Mouse (Mus musculus): ENCODE measurements around the gene Usp47.

Usp47 gene

DNA sequence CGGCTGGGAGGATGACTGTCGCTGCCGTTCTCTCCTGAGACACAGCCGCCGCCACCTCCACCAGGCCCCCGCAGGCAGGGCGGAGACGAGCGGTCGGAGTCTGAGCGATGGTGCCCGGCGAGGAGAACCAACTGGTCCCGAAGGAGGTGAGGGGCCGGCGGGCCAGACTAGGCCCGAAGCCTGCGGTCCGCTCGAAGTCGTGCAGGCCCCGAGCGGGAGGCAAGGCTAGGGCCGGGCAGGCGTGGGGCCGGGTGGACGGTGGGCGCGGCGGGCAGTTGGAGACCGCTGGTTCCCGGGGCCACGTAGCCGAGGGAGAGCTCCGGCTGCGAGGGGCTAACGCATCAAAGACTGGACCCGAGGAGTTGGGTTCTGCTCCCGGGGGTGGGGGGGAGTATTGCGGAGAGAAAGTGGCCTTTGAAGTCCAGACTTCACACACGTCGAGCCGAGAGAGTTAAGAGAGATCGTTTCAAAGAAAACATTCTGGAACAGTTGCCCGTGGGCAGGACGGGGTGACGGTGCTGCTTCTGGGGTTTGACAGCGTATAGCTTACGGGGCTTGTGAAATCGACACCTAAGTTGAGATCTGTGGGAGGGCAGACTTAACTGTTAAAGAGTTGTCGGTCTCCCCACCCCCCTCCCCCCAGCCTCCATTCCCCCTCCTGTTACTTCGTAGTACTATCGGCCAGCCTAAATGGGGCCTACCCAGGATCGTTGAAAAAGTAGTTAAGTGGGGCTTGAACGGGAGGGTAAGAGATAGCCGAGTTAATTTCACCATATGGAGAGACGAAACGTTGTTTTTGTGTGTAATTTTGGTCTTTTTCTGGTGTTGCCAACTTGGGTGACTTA is 519 bp downstream of the Usp47 start:
- TF ChIP-seq CTCF (conservative IDR thresholded peaks at IDR 0.05; ENCODE audit: low read length) (no peak), POU5F1 (IDR thresholded peaks at IDR 0.05; ENCODE audit: borderline replicate concordance, low read length) (no peak), NANOG (IDR thresholded peaks at IDR 0.05; ENCODE audit: borderline replicate concordance, low read length) (no peak)
- Histone ChIP-seq H3K4me3 (replicated peaks; ENCODE audit: low read length) (peak overlapping the region; percentile 87), H3K9me3 (ENCODE audit: low read length) (no peaks in the 10 kb centered on the region), H3K36me3 (ENCODE audit: insufficient read depth, low read length) (no peaks in the 10 kb centered on the region), H3K4me1 (replicated peaks; ENCODE audit: low read depth, low read length) (peaks cover 12% of the 10 kb centered on the region), H3K27me3 (ENCODE audit: insufficient read depth, low read length) (peaks cover 9% of the 10 kb centered on the region; the same call in 1 of the 2 replicates)

DNA sequence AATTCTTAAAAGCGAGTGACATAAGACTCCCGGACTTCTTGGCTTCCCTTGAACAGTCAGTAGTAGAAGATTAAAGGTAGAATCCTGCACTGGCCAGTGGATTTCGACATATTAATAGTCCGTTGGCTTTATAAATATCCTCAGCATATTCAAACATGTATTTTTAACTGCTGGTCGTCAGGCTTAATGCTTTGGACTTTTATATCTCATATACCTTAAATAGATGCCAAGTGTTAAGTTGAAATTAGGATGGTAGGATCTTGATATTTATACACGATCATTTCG is 1.1 kb downstream of the Usp47 start:
- no peaks in the 10 kb centered on the region for H3K36me3 ChIP-seq (ENCODE audit: insufficient read depth, low read length)
- H3K4me1 ChIP-seq (replicated peaks; ENCODE audit: low read depth, low read length) = peaks cover 12% of the 10 kb centered on the region
- peak overlapping the region; percentile 87; the same call in 1 of the 2 replicates for H3K4me3 ChIP-seq (replicated peaks; ENCODE audit: low read length)
- no peak for TF ChIP-seq CTCF (conservative IDR thresholded peaks at IDR 0.05; ENCODE audit: low read length)
- no peak for TF ChIP-seq NANOG (IDR thresholded peaks at IDR 0.05; ENCODE audit: borderline replicate concordance, low read length)
- TF ChIP-seq POU5F1 (IDR thresholded peaks at IDR 0.05; ENCODE audit: borderline replicate concordance, low read length) = no peak
- H3K9me3 ChIP-seq (ENCODE audit: low read length) = no peaks in the 10 kb centered on the region
- peaks cover 9% of the 10 kb centered on the region; the same call in 1 of the 2 replicates for H3K27me3 ChIP-seq (ENCODE audit: insufficient read depth, low read length)

DNA sequence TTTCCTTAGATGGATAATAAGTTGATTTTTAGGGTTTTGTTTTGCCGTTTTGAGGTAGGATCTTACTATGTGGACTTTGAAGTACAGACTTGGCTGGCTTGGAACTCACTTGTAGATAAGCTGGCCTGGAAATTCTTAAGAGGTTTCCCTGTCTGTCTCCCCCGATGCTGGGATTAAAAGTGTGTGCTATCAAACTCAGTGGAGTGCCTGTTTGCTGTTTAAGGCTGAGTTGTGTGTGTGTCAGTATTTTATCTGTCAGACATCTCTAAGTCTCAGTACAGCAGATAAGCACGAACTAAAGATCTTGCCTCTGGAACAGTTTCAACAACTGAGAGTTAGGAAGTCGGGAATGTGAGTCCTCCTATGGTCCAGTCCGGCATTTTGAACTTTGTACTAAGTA is 1.6 kb downstream of the Usp47 start:
- peaks cover 12% of the 10 kb centered on the region for H3K4me1 ChIP-seq (replicated peaks; ENCODE audit: low read depth, low read length)
- TF ChIP-seq NANOG (IDR thresholded peaks at IDR 0.05; ENCODE audit: borderline replicate concordance, low read length) = no peak
- no peak for TF ChIP-seq CTCF (conservative IDR thresholded peaks at IDR 0.05; ENCODE audit: low read length)
- no peak for TF ChIP-seq POU5F1 (IDR thresholded peaks at IDR 0.05; ENCODE audit: borderline replicate concordance, low read length)
- H3K36me3 ChIP-seq (ENCODE audit: insufficient read depth, low read length) = no peaks in the 10 kb centered on the region
- H3K27me3 ChIP-seq (ENCODE audit: insufficient read depth, low read length) = peaks cover 7% of the 10 kb centered on the region; the same call in 1 of the 2 replicates
- H3K9me3 ChIP-seq (ENCODE audit: low read length) = no peaks in the 10 kb centered on the region
- no peak overlapping the region for H3K4me3 ChIP-seq (replicated peaks; ENCODE audit: low read length)

DNA sequence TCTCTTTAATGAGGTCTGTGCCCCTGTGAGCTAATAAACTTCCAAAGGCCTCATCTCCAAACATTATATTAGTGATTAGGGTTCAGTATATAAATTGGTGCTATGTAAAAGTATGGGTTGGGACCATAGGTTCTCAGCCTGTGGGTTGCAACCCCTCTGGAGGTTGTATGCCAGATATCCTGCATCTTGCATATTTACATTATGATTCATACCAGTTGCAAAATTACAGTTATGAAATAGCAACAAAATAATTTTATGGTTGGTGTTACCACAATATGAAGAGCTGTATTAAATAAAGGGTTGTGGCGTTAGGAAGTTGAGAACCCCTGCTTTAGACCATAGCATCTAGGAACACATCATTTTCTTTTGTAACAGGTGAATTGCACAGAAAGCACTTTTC is 7.3 kb downstream of the Usp47 start:
- no peak for TF ChIP-seq CTCF (conservative IDR thresholded peaks at IDR 0.05; ENCODE audit: low read length)
- TF ChIP-seq POU5F1 (IDR thresholded peaks at IDR 0.05; ENCODE audit: borderline replicate concordance, low read length) = no peak
- TF ChIP-seq NANOG (IDR thresholded peaks at IDR 0.05; ENCODE audit: borderline replicate concordance, low read length) = no peak
- Histone ChIP-seq H3K36me3 (ENCODE audit: insufficient read depth, low read length) (no peaks in the 10 kb centered on the region), H3K4me3 (replicated peaks; ENCODE audit: low read length) (no peak overlapping the region), H3K9me3 (ENCODE audit: low read length) (no peaks in the 10 kb centered on the region), H3K27me3 (ENCODE audit: insufficient read depth, low read length) (no peaks in the 10 kb centered on the region), H3K4me1 (replicated peaks; ENCODE audit: low read depth, low read length) (no peaks in the 10 kb centered on the region)

DNA sequence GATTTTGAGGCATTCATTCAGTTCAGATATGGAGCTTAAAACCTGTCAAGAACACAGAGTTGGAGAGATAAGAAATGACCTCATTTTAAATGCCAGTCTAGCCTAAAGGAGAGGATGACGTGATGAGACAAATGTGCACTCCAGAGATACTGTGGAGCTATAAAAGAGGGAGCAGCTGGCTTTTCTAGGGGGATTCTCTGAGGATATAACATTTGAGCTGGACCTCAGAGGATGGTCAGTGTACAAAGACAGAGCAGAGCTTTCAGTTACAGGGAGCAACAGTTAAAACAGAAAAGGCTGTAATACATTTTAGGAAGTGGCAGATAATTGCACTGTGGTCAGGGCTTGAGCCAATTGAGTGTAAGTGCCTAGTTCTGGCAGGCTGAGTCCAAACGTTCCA is 12.5 kb downstream of the Usp47 start:
- Histone ChIP-seq H3K4me3 (replicated peaks; ENCODE audit: low read length) (no peak overlapping the region), H3K9me3 (ENCODE audit: low read length) (no peaks in the 10 kb centered on the region), H3K27me3 (ENCODE audit: insufficient read depth, low read length) (no peaks in the 10 kb centered on the region), H3K36me3 (ENCODE audit: insufficient read depth, low read length) (no peaks in the 10 kb centered on the region), H3K4me1 (replicated peaks; ENCODE audit: low read depth, low read length) (peaks cover 12% of the 10 kb centered on the region)
- TF ChIP-seq CTCF (conservative IDR thresholded peaks at IDR 0.05; ENCODE audit: low read length) (no peak), POU5F1 (IDR thresholded peaks at IDR 0.05; ENCODE audit: borderline replicate concordance, low read length) (no peak)

DNA sequence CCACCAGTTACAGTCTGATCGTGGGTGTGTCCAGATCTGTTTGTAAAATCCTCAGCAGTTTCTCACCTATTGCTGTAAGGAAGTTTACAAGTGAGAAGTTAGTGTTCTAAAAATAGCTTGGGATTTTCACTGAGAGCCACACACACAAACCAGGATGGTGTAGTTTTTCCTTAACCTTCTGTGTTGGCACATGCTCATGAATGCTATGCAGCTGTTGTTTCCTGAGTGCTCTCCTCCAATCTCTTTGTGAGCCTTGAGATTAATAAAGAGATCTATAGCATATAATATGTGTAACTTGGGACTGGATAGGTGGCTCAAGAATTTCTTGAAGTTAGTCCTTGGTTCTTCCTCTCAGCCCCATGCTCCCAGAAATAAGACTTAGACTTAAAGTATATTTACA is 13.3 kb downstream of the Usp47 start:
- no peaks in the 10 kb centered on the region for H3K36me3 ChIP-seq (ENCODE audit: insufficient read depth, low read length)
- peaks cover 12% of the 10 kb centered on the region for H3K4me1 ChIP-seq (replicated peaks; ENCODE audit: low read depth, low read length)
- H3K4me3 ChIP-seq (replicated peaks; ENCODE audit: low read length) = no peak overlapping the region
- no peaks in the 10 kb centered on the region for H3K9me3 ChIP-seq (ENCODE audit: low read length)
- no peak for TF ChIP-seq POU5F1 (IDR thresholded peaks at IDR 0.05; ENCODE audit: borderline replicate concordance, low read length)
- no peaks in the 10 kb centered on the region for H3K27me3 ChIP-seq (ENCODE audit: insufficient read depth, low read length)

DNA sequence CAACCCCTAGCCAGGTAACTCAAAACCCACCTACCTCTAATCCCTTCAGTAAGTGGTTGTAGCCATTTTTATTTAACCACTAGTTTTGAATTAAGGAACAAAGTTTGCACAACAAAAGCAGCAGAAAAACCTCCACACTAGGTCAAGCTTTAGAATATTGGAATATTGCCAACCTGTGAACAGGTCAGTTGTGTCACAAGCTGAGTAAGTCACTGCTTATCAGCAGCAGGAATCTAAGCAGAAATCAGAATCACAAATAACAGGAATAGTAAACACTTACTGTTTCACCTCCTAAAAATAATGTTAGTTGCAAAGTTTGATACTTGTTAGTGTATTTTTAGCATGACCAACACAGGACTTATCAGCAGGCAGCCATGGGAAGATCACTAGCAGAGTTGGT is 17.0 kb downstream of the Usp47 start:
- Histone ChIP-seq H3K4me1 (replicated peaks; ENCODE audit: low read depth, low read length) (peaks cover 22% of the 10 kb centered on the region), H3K36me3 (ENCODE audit: insufficient read depth, low read length) (no peaks in the 10 kb centered on the region), H3K9me3 (ENCODE audit: low read length) (no peaks in the 10 kb centered on the region), H3K4me3 (replicated peaks; ENCODE audit: low read length) (no peak overlapping the region), H3K27me3 (ENCODE audit: insufficient read depth, low read length) (no peaks in the 10 kb centered on the region)
- TF ChIP-seq CTCF (conservative IDR thresholded peaks at IDR 0.05; ENCODE audit: low read length) = no peak
- TF ChIP-seq NANOG (IDR thresholded peaks at IDR 0.05; ENCODE audit: borderline replicate concordance, low read length) = no peak
- no peak for TF ChIP-seq POU5F1 (IDR thresholded peaks at IDR 0.05; ENCODE audit: borderline replicate concordance, low read length)

DNA sequence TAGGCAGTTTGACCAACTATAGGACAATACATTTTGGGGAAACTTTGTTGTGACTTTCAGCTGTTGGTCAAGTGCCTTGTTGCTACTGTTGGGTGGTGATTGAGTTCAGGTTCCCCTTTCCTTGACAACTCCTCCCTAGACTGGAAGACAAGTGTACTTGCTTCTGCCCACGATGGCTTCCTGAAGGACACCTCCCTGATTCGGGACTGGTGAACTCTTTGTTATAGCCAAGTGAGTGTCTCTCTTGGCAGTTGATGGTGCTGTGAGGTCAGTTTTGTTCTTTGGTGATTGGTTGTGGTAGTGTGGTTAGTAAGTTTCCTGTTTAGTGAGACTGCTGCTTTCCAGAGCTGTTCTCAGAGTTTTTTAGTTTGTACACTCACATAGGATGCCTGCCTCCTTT is 19.5 kb downstream of the Usp47 start:
- Histone ChIP-seq H3K9me3 (ENCODE audit: low read length) (no peaks in the 10 kb centered on the region), H3K36me3 (ENCODE audit: insufficient read depth, low read length) (no peaks in the 10 kb centered on the region), H3K4me3 (replicated peaks; ENCODE audit: low read length) (no peak overlapping the region), H3K27me3 (ENCODE audit: insufficient read depth, low read length) (no peaks in the 10 kb centered on the region), H3K4me1 (replicated peaks; ENCODE audit: low read depth, low read length) (peaks cover 22% of the 10 kb centered on the region)
- TF ChIP-seq POU5F1 (IDR thresholded peaks at IDR 0.05; ENCODE audit: borderline replicate concordance, low read length) = no peak
- TF ChIP-seq NANOG (IDR thresholded peaks at IDR 0.05; ENCODE audit: borderline replicate concordance, low read length) = no peak
- TF ChIP-seq CTCF (conservative IDR thresholded peaks at IDR 0.05; ENCODE audit: low read length) = no peak

DNA sequence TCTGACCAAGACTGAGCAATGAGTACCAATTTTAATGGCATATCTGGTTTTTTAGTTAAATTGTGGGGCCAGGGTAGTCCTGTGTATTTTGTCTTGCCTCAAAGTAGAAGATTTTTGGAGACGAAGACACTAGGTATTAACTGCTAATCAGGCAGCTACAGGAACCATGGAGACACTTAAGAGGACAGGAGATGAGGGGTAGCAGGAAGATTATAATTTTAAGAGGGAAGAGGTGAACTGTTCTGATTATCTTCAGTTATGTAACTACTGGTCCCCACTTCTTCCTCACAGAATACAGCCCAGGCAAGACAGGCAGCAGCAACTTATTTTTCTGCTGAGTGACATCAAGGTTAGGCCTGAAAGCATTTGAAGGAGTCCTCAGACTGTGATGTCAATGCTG is 21.9 kb downstream of the Usp47 start:
- no peaks in the 10 kb centered on the region for H3K36me3 ChIP-seq (ENCODE audit: insufficient read depth, low read length)
- no peak overlapping the region for H3K4me3 ChIP-seq (replicated peaks; ENCODE audit: low read length)
- H3K4me1 ChIP-seq (replicated peaks; ENCODE audit: low read depth, low read length) = peaks cover 13% of the 10 kb centered on the region
- no peaks in the 10 kb centered on the region for H3K27me3 ChIP-seq (ENCODE audit: insufficient read depth, low read length)
- no peaks in the 10 kb centered on the region for H3K9me3 ChIP-seq (ENCODE audit: low read length)
- TF ChIP-seq POU5F1 (IDR thresholded peaks at IDR 0.05; ENCODE audit: borderline replicate concordance, low read length) (no peak), NANOG (IDR thresholded peaks at IDR 0.05; ENCODE audit: borderline replicate concordance, low read length) (no peak), CTCF (conservative IDR thresholded peaks at IDR 0.05; ENCODE audit: low read length) (no peak)
